Mouse (Mus musculus) heart, embryonic 14.5 days (tissue): Measurements from ENCODE around the gene Sept9. TPM values are rescaled to one million over a fixed set of nuclear protein-coding genes. Genes with fewer than 3 reads are reported as not detected.

Experiments
- ATAC-seq: fragments of 200-750 bp; cut with Nextera tagmentation; 2 replicates; pipeline ENCODE4 v1.8.0; 2017; ENCODE audit warnings: low read depth, moderate TSS enrichment; ENCODE audit not compliant: insufficient number of reproducible peaks, insufficient read depth, low FRiP score
- H3K27ac ChIP-seq, 2 experiments: fragments of 200-500 bp in 1 of 2; fragments of 300-500 bp in 1 of 2; sonication (generic) in 1 of 2; replicated peaks in 1 of 2; 2 replicates each; pipeline ENCODE4 v1.5.1; 2012 to 2014; ENCODE audit warnings: low read depth in 2 of 2, low read length in 2 of 2, control low read depth in 1 of 2, mild to moderate bottlenecking in 1 of 2, mixed read lengths in 1 of 2; ENCODE audit not compliant: control insufficient read depth in 1 of 2, insufficient read depth in 1 of 2
- H3K27me3 ChIP-seq: fragments of 300-500 bp; sonication (generic); 2 replicates; pipeline ENCODE4 v1.6.1; 2014; ENCODE audit warnings: mild to moderate bottlenecking, low read length, control low read depth; ENCODE audit not compliant: control insufficient read depth, insufficient read depth
- H3K36me3 ChIP-seq: fragments of 300-500 bp; sonication (generic); 2 replicates; pipeline ENCODE4 v1.6.1; 2014; ENCODE audit warnings: mild to moderate bottlenecking, control low read depth, low read length, mixed read lengths; ENCODE audit not compliant: control insufficient read depth, insufficient read depth
- H3K4me1 ChIP-seq, 2 experiments: fragments of 200-500 bp in 1 of 2; fragments of 300-500 bp in 1 of 2; sonication (generic) in 1 of 2; 2 replicates each; pipeline ENCODE4 v1.6.1; 2012 to 2014; ENCODE audit warnings: low read length in 2 of 2, control low read depth in 1 of 2, mixed read lengths in 1 of 2; ENCODE audit not compliant: control insufficient read depth in 2 of 2, insufficient read depth in 2 of 2
- H3K4me2 ChIP-seq: fragments of 300-500 bp; sonication (generic); 2 replicates; pipeline ENCODE4 v1.6.1; 2014; ENCODE audit warnings: mild to moderate bottlenecking, low read length
- H3K4me3 ChIP-seq, 2 experiments: fragments of 200-500 bp in 1 of 2; fragments of 300-500 bp in 1 of 2; sonication (generic) in 1 of 2; 2 replicates each; pipeline ENCODE4 v1.5.1; 2012 to 2014; ENCODE audit warnings: low read length in 2 of 2, mild to moderate bottlenecking in 2 of 2, control low read depth in 1 of 2, low read depth in 1 of 2, moderate library complexity in 1 of 2; ENCODE audit not compliant: control insufficient read depth in 1 of 2, insufficient read depth in 1 of 2
- H3K9ac ChIP-seq: fragments of 300-500 bp; sonication (generic); 2 replicates; pipeline ENCODE4 v1.6.1; 2014; ENCODE audit warnings: mild to moderate bottlenecking, low read length
- H3K9me3 ChIP-seq: fragments of 300-500 bp; sonication (generic); 2 replicates; pipeline ENCODE4 v1.6.1; 2016; ENCODE audit warnings: low read length, control low read depth; ENCODE audit not compliant: control insufficient read depth
- WGBS: fragments of 180-500 bp; shearing (Covaris S2); extraction: QIAGEN DNeasy Blood & Tissue Kit; methylation state at CpG from one replicate; pipeline ENCODE4 v1.1.7; 2014; 5-methylcytosine and 5-hydroxymethylcytosine counted together
- polyA plus RNA-seq: library from polyadenylated mRNA; unstranded; fragments of >200 nt; fragmentation: Nextera tagmentation; extraction: Ambion mirVana; gene quantifications from 2 replicates; pipeline ENCODE4 v1.2.1, GENCODE M21; 2014

Gene Sept9
- polyA plus RNA-seq, 1 experiment from 2014 or later, result 51.8 TPM

- H3K27me3 ChIP-seq, result no peaks in the 10 kb centered on the region
- WGBS, result 72% methylated on average over 11 of the region's 11 CpGs
- H3K27ac ChIP-seq, result peak overlapping the region in 1 of 2 experiments; percentile 6; a peak in 1 of 4 replicates
- no peak overlapping the region for H3K4me2 ChIP-seq
- no peaks in the 10 kb centered on the region for H3K36me3 ChIP-seq
- no peak overlapping the region for H3K4me3 ChIP-seq
- ATAC-seq, result no peak
- no peak overlapping the region for H3K9ac ChIP-seq
- no peaks in the 10 kb centered on the region for H3K9me3 ChIP-seq
- peaks cover 4 to 16% of the 10 kb centered on the region in 2 experiments; a peak in 3 of 4 replicates for H3K4me1 ChIP-seq
Measured at GRCm38 (mm10) chr11:117240861-117241738, 41.6 kb downstream of the Sept9 start.

- Histone ChIP-seq H3K4me1 (peaks cover 5 to 24% of the 10 kb centered on the region in 2 experiments; a peak in 3 of 4 replicates), H3K27me3 (no peaks in the 10 kb centered on the region), H3K4me2 (no peak overlapping the region), H3K9ac (no peak overlapping the region), H3K4me3 (no peak overlapping the region), H3K36me3 (no peaks in the 10 kb centered on the region), H3K9me3 (no peaks in the 10 kb centered on the region), H3K27ac (no peak overlapping the region)
- ATAC-seq, result no peak
- 72% methylated on average over 10 of the region's 10 CpGs for WGBS
Measured at GRCm38 (mm10) chr11:117242339-117243084, 43.1 kb downstream of the Sept9 start.

- no peak for ATAC-seq
- Histone ChIP-seq H3K36me3 (no peaks in the 10 kb centered on the region), H3K27ac (no peak overlapping the region), H3K4me2 (no peak overlapping the region), H3K4me3 (no peak overlapping the region), H3K9ac (no peak overlapping the region), H3K9me3 (no peaks in the 10 kb centered on the region), H3K27me3 (no peaks in the 10 kb centered on the region), H3K4me1 (peaks cover 13 to 31% of the 10 kb centered on the region in 2 experiments; a peak in 3 of 4 replicates)
- 82% methylated on average over 12 of the region's 12 CpGs for WGBS
Measured at GRCm38 (mm10) chr11:117243536-117244290, 44.3 kb downstream of the Sept9 start.

GRCm38 (mm10) chr11:117245041-117245725 lies 45.7 kb downstream of the Sept9 start:
- Histone ChIP-seq H3K4me3 (no peak overlapping the region), H3K36me3 (no peaks in the 10 kb centered on the region), H3K9me3 (no peaks in the 10 kb centered on the region), H3K27ac (no peak overlapping the region), H3K4me1 (peaks cover 18 to 39% of the 10 kb centered on the region in 2 experiments), H3K27me3 (no peaks in the 10 kb centered on the region), H3K4me2 (no peak overlapping the region), H3K9ac (no peak overlapping the region)
- no peak for ATAC-seq
- 76% methylated on average over 8 of the region's 8 CpGs for WGBS

GRCm38 (mm10) chr11:117245846-117246245 lies 46.4 kb downstream of the Sept9 start:
- no peak overlapping the region for H3K4me3 ChIP-seq
- no peak overlapping the region for H3K4me2 ChIP-seq
- ATAC-seq, result no peak
- H3K27me3 ChIP-seq, result no peaks in the 10 kb centered on the region
- no peaks in the 10 kb centered on the region for H3K36me3 ChIP-seq
- WGBS, result 71% methylated on average over 3 of the region's 3 CpGs
- no peak overlapping the region for H3K27ac ChIP-seq
- H3K4me1 ChIP-seq, result peaks cover 18 to 36% of the 10 kb centered on the region in 2 experiments
- H3K9me3 ChIP-seq, result no peaks in the 10 kb centered on the region
- no peak overlapping the region for H3K9ac ChIP-seq

- Histone ChIP-seq H3K4me1 (peaks cover 15 to 36% of the 10 kb centered on the region in 2 experiments), H3K4me3 (no peak overlapping the region), H3K27me3 (no peaks in the 10 kb centered on the region), H3K9me3 (no peaks in the 10 kb centered on the region), H3K27ac (no peak overlapping the region), H3K9ac (no peak overlapping the region), H3K4me2 (no peak overlapping the region), H3K36me3 (no peaks in the 10 kb centered on the region)
- 59% methylated on average over 8 of the region's 8 CpGs for WGBS
- no peak for ATAC-seq
Measured at GRCm38 (mm10) chr11:117246286-117246685, 46.8 kb downstream of the Sept9 start.

- no peak for ATAC-seq
- WGBS, result 69% methylated on average over 9 of the region's 9 CpGs
- H3K27ac ChIP-seq, result peak overlapping the region in 1 of 2 experiments; percentile 20; a peak in 1 of 4 replicates
- H3K9ac ChIP-seq, result no peak overlapping the region
- no peaks in the 10 kb centered on the region for H3K9me3 ChIP-seq
- H3K27me3 ChIP-seq, result no peaks in the 10 kb centered on the region
- no peaks in the 10 kb centered on the region for H3K36me3 ChIP-seq
- no peak overlapping the region for H3K4me2 ChIP-seq
- peaks cover 15 to 31% of the 10 kb centered on the region in 2 experiments for H3K4me1 ChIP-seq
- H3K4me3 ChIP-seq, result no peak overlapping the region
Measured at GRCm38 (mm10) chr11:117246981-117247431, 47.5 kb downstream of the Sept9 start.
